Mouse (Mus musculus) ES-Bruce4 (cell line): ENCODE data around the gene Pih1d1.

ENCODE experiments used
- CTCF ChIP-seq: IDR thresholded peaks from one replicate; pipeline ENCODE4 v1.8.1; 2011; ENCODE audit warnings: low read depth, low read length
- EP300 ChIP-seq: IDR thresholded peaks from 2 replicates; pipeline ENCODE4 v1.6.1; 2011; ENCODE audit warnings: low read depth, low read length; ENCODE audit not compliant: insufficient read depth
- POLR2A ChIP-seq: IDR thresholded peaks from one replicate; pipeline ENCODE4 v1.8.1; 2011; ENCODE audit warnings: low read length; ENCODE audit not compliant: insufficient read depth

DNA sequence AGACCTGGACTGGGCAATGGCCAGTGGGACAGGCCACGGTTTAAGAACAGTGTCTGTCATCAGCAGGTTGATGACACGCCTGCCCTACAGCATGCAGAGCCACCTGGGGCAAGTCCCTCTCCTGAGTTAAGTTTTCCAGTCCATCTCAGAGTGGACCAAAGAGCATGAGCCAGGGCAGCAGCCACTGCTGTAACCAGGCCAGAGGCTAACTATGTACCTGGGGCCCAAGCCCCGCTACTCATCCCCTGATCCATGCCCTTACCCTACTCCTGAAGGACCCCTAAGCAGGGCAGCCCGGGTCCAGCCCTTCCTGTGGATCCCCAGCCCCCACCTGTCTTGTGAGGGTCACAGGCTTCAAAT lies 42.1 kb downstream of the Pih1d1 start:
- TF ChIP-seq EP300, result no peak
- TF ChIP-seq CTCF, result no peak
- TF ChIP-seq POLR2A, result no peak
